Mouse (Mus musculus) mammary gland, adult 2 months (tissue): Measurements from ENCODE around the gene Epn1. TPM values are rescaled to one million over a fixed set of nuclear protein-coding genes. Genes with fewer than 3 reads are reported as not detected.

Experiments
- polyA plus RNA-seq: library from polyadenylated mRNA; depleted of rRNA; stranded (reverse); fragments of >200 nt; gene quantifications from 2 replicates; pipeline ENCODE4 v1.2.3, GENCODE M21; 2012; ENCODE audit warnings: low replicate concordance; rRNA removed

Epn1 gene
- 168 and 263 TPM in 2 replicates for polyA plus RNA-seq

DNA sequence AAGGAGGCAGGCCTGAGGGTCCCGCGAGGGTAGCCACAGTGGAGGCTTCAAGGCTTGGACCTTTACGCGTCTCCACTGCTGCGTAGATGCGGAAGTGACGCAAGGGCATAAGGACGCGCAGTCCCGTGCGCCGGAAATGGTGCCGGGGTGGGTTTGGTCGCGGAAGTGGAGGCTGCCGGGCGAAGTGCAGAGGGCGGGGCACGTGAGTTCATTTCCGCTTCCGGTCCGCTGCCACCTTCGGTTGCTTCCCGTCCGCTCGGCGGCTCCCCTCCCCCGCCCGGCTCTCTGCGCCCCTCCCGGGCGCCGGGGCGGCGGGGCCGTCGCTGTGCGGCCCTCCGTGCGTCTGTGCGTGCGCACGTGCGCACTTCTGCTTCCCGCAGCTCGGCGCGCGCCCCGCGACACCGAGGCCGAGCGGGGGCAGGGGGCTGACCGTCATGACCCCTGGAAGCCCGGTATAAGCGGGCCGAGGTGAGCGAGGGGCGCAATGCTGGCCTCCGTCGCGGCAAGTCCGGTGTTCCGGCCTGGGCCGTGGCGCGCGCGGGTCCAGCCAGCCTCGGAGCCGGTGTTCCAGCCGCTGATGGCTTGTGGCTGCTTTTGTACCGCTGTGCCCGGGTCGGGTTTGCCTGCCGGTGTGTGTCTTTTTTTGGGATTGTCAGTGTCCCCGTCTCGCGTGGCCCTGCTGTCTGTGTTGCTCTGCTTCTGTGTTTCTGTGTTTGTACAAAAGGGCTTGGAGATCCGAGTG, at the start of gene Epn1:
Epn1 (plus strand) TSS at position 226 of the 742 bp plus-strand sequence.

GRCm38 (mm10) chr7:5033818-5034217, 46.2 kb upstream of the Epn1 start, which contains the start of gene 4632433K11Rik:
4632433K11Rik (plus strand) TSS chr7:5034118.

GRCm38 (mm10) chr7:5038109-5038732, 41.8 kb upstream of the Epn1 start, which contains the start of gene Zfp784:
Zfp784 (minus strand) TSS chr7:5038446.

GRCm38 (mm10) chr7:5051193-5052192, 28.5 kb upstream of the Epn1 start, which contains the start of gene Zfp580:
Zfp580 (plus strand) TSS chr7:5051538.

DNA sequence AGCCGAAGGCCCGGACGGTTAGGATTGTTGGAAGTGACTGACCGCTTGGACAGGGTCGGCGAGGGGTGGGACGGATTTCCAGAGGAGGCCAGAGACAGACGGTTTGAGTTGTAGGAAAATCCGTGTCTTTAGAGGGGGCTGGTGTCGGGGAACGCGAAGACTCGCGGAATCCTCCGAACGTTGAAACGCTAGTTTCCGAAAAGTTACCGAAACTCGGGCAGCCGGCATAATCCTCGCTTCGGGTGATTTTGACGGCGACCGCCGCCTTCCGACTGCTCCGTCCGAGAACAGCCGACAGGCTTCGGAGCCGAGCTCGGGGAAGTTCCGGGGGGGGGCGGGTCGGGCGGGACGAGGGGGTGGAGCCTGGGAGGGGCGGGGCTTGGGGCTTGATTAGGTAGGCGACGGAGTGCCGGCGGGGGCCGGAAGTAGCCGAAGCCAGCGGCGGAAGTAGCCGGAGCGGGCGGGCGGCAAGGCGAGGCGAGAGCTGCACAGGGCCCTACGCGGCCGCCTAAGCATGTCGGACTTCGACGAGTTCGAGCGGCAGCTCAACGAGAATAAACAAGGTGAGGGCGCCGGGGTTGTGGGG, 18.2 kb upstream of the Epn1 start, which contains the start of gene U2af2:
U2af2 (plus strand) TSS at position 370 of the 586 bp plus-strand sequence.

DNA sequence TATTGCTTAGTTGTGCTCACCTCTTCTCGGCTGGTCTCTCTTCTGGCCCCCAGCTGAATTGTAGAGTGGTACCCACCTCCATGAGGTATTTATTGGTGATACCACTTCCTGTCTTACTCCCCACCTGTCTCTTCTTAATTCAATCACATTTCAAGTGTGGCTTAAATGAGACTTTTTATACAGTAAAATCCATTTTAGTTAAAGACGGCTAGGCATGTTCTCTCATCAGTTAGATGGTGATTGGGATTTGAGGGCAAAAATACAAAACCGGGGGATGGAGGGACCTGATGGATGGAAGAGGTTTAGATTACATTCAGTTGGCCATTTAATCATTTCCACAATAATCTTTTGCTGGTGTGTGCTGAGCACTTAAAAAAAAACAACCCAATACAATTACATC, 36.8 kb downstream of the Epn1 start, which contains the start of gene Rfpl4:
Rfpl4 (minus strand) TSS at position 101 of the 400 bp plus-strand sequence.

GRCm38 (mm10) chr7:5125549-5126406, 45.7 kb downstream of the Epn1 start, which contains the start of gene Rasl2-9:
Rasl2-9 (minus strand) TSS chr7:5125950.

Other genes starting within 250 kb of the Epn1 start
- 0.54 and 1.0 TPM in 2 replicates for gene Shisa7, start 235.5 kb upstream of the Epn1 start, polyA plus RNA-seq
- gene Isoc2b, start 210.0 kb upstream of the Epn1 start, polyA plus RNA-seq, result 39.7 and 42.5 TPM in 2 replicates
- gene Isoc2a, start 203.1 kb upstream of the Epn1 start, polyA plus RNA-seq, result 45.1 and 54.4 TPM in 2 replicates
- 0.17 and 0.85 TPM in 2 replicates for gene Gm36210, start 173.7 kb upstream of the Epn1 start, polyA plus RNA-seq
- gene Zfp628, start 165.0 kb upstream of the Epn1 start, polyA plus RNA-seq, result 15.7 and 34.3 TPM in 2 replicates
- 2.9 and 7.1 TPM in 2 replicates for gene Nat14, start 158.2 kb upstream of the Epn1 start, polyA plus RNA-seq
- 17.9 and 19.0 TPM in 2 replicates for gene Ssc5d, start 154.4 kb upstream of the Epn1 start, polyA plus RNA-seq
- 3.7 and 91.9 TPM in 2 replicates for gene Sbk2, start 115.8 kb upstream of the Epn1 start, polyA plus RNA-seq
- gene Sbk3, start 109.1 kb upstream of the Epn1 start, polyA plus RNA-seq, result 0.25 and 1.3 TPM in 2 replicates
- gene Zfp579, start 84.1 kb upstream of the Epn1 start, polyA plus RNA-seq, result 72.4 and 81.0 TPM in 2 replicates
- 35.2 and 68.4 TPM in 2 replicates for gene Zfp524, start 65.8 kb upstream of the Epn1 start, polyA plus RNA-seq
- 34.7 and 40.0 TPM in 2 replicates for gene Fiz1, start 65.5 kb upstream of the Epn1 start, polyA plus RNA-seq
- gene Gm44973, start 64.7 kb upstream of the Epn1 start, polyA plus RNA-seq, result not detected in 2 replicates
- 33.5 and 79.1 TPM in 2 replicates for gene Zfp865, start 59.9 kb upstream of the Epn1 start, polyA plus RNA-seq
- gene Ccdc106, start 59.7 kb upstream of the Epn1 start, polyA plus RNA-seq, result 1.5 and 3.1 TPM in 2 replicates
- not detected in 2 replicates for gene 4632433K11Rik, start 46.1 kb upstream of the Epn1 start, polyA plus RNA-seq
- gene Zfp784, start 41.8 kb upstream of the Epn1 start, polyA plus RNA-seq, result 4.6 and 5.6 TPM in 2 replicates
- gene Zfp580, start 28.7 kb upstream of the Epn1 start, polyA plus RNA-seq, result 19.3 and 35.9 TPM in 2 replicates
- 156 and 169 TPM in 2 replicates for gene U2af2, start 18.1 kb upstream of the Epn1 start, polyA plus RNA-seq
- not detected in 2 replicates for gene Rfpl4, start 36.7 kb downstream of the Epn1 start, polyA plus RNA-seq
- gene Rasl2-9, start 45.7 kb downstream of the Epn1 start, polyA plus RNA-seq, result 0.84 and 0.93 TPM in 2 replicates
- not detected in 2 replicates for gene Vmn1r55, start 69.4 kb downstream of the Epn1 start, polyA plus RNA-seq
- not detected in 2 replicates for gene Vmn1r56, start 116.5 kb downstream of the Epn1 start, polyA plus RNA-seq
- gene Vmn1r57, start 138.3 kb downstream of the Epn1 start, polyA plus RNA-seq, result not detected in 2 replicates